Mouse (Mus musculus): Measurements from ENCODE around the gene Plcb4.

DNA sequence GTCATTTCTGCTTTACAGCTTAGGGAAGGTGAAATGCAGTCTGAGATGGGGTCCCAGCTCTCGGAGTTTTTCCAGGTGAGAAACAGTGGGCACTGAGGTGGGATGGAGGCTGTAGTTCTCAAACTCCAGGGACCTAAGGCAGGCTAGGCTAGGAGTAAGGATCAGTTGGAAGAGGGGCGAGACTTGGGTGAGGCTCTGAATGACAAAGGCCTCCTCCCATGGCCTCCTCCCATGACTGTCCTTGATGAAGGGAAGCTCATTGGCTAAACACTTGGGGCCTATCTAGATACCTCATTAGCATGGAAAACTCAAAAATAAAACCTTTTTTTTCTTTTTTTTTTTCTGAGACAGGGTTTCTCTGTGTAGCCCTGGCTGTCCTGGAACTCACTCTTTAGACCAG, 198.0 kb downstream of the Plcb4 start:
- TF ChIP-seq CTCF (IDR thresholded peaks at IDR 0.05; ENCODE audit: borderline replicate concordance, insufficient read depth, low read length) (no peak), POLR2A (IDR thresholded peaks at IDR 0.05; ENCODE audit: low read depth, low read length) (no peak)
